Mouse (Mus musculus) stomach, postnatal 0 days (tissue): Measurements from ENCODE around the gene Cfap44.
A peak's percentile ranks its signal among the peaks of the same experiment; 100 is the strongest.

Experiments
- CTCF ChIP-seq: IDR thresholded peaks from 2 replicates; pipeline ENCODE4 v1.5.1; 2016; ENCODE audit warnings: antibody characterized with exemption, low read depth, mild to moderate bottlenecking, moderate library complexity
- EP300 ChIP-seq: optimal IDR thresholded peaks from 2 replicates; pipeline ENCODE3; 2016; ENCODE audit warnings: antibody characterized with exemption

DNA sequence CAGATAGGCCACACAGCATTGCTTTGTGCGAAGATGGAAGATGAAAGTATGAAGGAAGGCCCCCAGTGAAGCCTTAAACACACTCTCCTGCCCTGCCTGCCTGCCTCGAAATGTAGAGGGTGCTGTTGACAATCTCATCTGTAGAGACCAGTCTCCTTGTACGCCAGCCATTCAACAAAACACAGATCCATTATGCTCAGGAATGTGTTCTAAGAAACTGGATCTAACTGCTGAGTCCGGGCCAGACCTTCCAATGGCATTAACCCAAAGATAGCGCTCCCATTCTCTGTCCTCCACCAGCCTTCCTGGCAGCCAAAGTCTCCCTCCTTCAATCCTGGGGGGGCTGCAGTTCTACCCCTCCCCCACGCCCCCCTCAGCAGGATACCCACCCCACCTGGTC lies 121.9 kb downstream of the Cfap44 start:
- TF ChIP-seq CTCF: peak; percentile 38
- TF ChIP-seq EP300: no peak
